17 mouse cellular contexts compared by ENCODE assay signal in the genomic region with DNA sequence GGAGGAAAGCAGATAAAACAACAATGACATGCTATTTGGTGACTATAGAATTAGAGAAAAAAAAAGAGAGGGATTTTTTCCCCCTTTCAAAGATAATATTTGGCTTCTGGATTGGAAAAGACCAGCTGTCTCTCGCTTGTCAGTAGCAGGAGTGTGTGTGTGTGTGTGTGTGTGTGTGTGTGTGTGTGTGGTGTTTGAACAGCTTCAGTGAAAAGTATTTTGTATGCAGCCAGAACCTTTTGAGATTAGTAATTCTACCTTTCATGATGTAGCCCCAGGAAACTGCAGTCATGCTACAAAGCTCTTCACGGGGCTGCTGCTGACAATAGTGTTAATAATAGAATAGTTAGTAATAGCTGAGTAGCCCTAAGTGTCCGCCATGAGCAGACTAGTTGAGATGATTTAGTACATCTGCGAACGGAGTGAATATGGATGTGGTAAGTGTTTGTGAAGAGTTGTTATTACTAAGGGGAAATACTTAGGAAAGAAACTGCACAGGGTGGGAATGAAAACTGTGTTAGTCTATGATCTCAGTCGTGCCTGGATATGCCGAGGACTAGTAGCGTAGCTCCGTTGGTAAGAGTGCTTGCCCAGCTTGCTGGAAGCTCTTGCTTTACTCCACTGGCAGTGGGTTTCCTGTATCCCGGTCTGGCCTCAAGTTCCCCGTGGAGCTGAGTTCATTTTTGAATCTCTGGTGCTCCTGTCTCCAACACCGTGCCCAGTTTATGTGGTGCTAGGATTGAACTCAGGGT. TPM values are rescaled to one million over a fixed set of nuclear protein-coding genes. Genes with fewer than 3 reads are reported as not detected.
DNase-seq lines count a peak whose midpoint lies in the region; ATAC-seq and TF ChIP-seq lines count a peak whose summit lies in the region.
"Had no signal": no experiment of that assay in that cellular context is flagged by ENCODE, and none has a peak within 500 bp of the region (broad histone marks: within the 10 kb centered on the region; RNA-seq: fewer than 3 reads in every experiment).

No protein-coding gene starts in this region.

- DNase-seq in lung, adult 2 months: no peak
- DNase-seq in embryonic facial prominence, embryonic 14.5 days (ENCODE audit: low spot score): peak; percentile 37
- DNase-seq in kidney, postnatal 25 days: no peak
- no peak for DNase-seq in gastrocnemius, adult 8-10 months (ENCODE audit: low spot score in 2 of 2)
- no peak for DNase-seq in gastrocnemius, adult 2 months
- DNase-seq: adrenal gland, postnatal 25 days; heart, adult 18-20 months; heart, postnatal 14 days; kidney, adult 11 months; right cerebral cortex, postnatal 14 days; thymus, postnatal 14 days had no signal

- WGBS in lung, embryonic 16.5 days: 12% methylated on average over 12 of the region's 12 CpGs
- 42% methylated on average over 12 of the region's 12 CpGs for WGBS in lung, adult 2 months
- 32% methylated on average over 12 of the region's 12 CpGs for WGBS in embryonic facial prominence, embryonic 14.5 days
- WGBS in hindbrain, embryonic 12.5 days: 34% methylated on average over 12 of the region's 12 CpGs
- 12% methylated on average over 12 of the region's 12 CpGs for WGBS in midbrain, embryonic 13.5 days

- peak overlapping the region; percentile 15; the same call in 1 of the 2 replicates for H3K4me2 ChIP-seq in lung, embryonic 16.5 days (ENCODE audit: low read depth, low read length)
- peak overlapping the region; percentile 8; the same call in 1 of the 2 replicates for H3K4me2 ChIP-seq in embryonic facial prominence, embryonic 14.5 days (ENCODE audit: low read depth, low read length)
- H3K4me2 ChIP-seq in hindbrain, embryonic 12.5 days (replicated peaks): 0 out of 2 replicates have a peak overlapping the region, but pooled peaks have one; percentile 72
- H3K4me2 ChIP-seq in midbrain, embryonic 13.5 days (replicated peaks): peak overlapping the region; percentile 21
- H3K4me2 ChIP-seq: limb, embryonic 12.5 days; liver, embryonic 15.5 days had no signal

- no peak for ATAC-seq in lung, embryonic 16.5 days (ENCODE audit: low read depth)
- ATAC-seq in embryonic facial prominence, embryonic 14.5 days (ENCODE audit: low read depth): no peak
- no peak for ATAC-seq in hindbrain, embryonic 12.5 days (ENCODE audit: low FRiP score)
- ATAC-seq in midbrain, embryonic 13.5 days: no peak

- intact Hi-C loops in gastrocnemius, adult 2 months (cut with DNase I): loop anchor here (10.0 kb wide), 1 partner anchor 220 kb away; no protein-coding TSS in a partner anchor

- H3K9me3 ChIP-seq in lung, embryonic 16.5 days (ENCODE audit: control insufficient read depth, low read length): no peaks in the 10 kb centered on the region
- H3K9me3 ChIP-seq in embryonic facial prominence, embryonic 14.5 days (ENCODE audit: control insufficient read depth, low read length): no peaks in the 10 kb centered on the region
- H3K9me3 ChIP-seq in hindbrain, embryonic 12.5 days (replicated peaks): no peaks in the 10 kb centered on the region
- no peaks in the 10 kb centered on the region for H3K9me3 ChIP-seq in midbrain, embryonic 13.5 days
- H3K9me3 ChIP-seq: limb, embryonic 12.5 days; liver, embryonic 15.5 days had no signal

- TF ChIP-seq CTCF in lung, adult 2 months (IDR thresholded peaks at IDR 0.05; ENCODE audit: insufficient read depth, low read length): no peak
- TF ChIP-seq CTCF in gastrocnemius, adult 2 months (IDR thresholded peaks at IDR 0.05): no peak

- H3K4me1 ChIP-seq in lung, embryonic 16.5 days (replicated peaks; ENCODE audit: control insufficient read depth, insufficient read depth, low read length): peaks cover 21% of the 10 kb centered on the region
- H3K4me1 ChIP-seq in lung, adult 2 months (ENCODE audit: control insufficient read depth, insufficient read depth, low read length): peaks cover 8% of the 10 kb centered on the region
- H3K4me1 ChIP-seq in embryonic facial prominence, embryonic 14.5 days (ENCODE audit: control insufficient read depth, insufficient read depth, low read length): peaks cover 21% of the 10 kb centered on the region
- peaks cover 47% of the 10 kb centered on the region for H3K4me1 ChIP-seq in hindbrain, embryonic 12.5 days
- H3K4me1 ChIP-seq in midbrain, embryonic 13.5 days (replicated peaks): peaks cover 55% of the 10 kb centered on the region

- no peaks in the 10 kb centered on the region; the same call in 1 of the 2 replicates for H3K36me3 ChIP-seq in lung, embryonic 16.5 days (ENCODE audit: control insufficient read depth, insufficient read depth, low read length)
- no peaks in the 10 kb centered on the region for H3K36me3 ChIP-seq in embryonic facial prominence, embryonic 14.5 days (ENCODE audit: control insufficient read depth, insufficient read depth, low read length)
- H3K36me3 ChIP-seq in hindbrain, embryonic 12.5 days: no peaks in the 10 kb centered on the region
- peaks cover under 1% of the 10 kb centered on the region; the same call in 1 of the 2 replicates for H3K36me3 ChIP-seq in midbrain, embryonic 13.5 days
- H3K36me3 ChIP-seq: limb, embryonic 12.5 days; liver, embryonic 15.5 days had no signal

- H3K27ac ChIP-seq in lung, embryonic 16.5 days (ENCODE audit: low read length): peak overlapping the region; percentile 41
- no peak overlapping the region for H3K27ac ChIP-seq in embryonic facial prominence, embryonic 14.5 days (replicated peaks; ENCODE audit: low read depth, low read length)
- no peak overlapping the region for H3K27ac ChIP-seq in hindbrain, embryonic 12.5 days
- peak overlapping the region; percentile 64 for H3K27ac ChIP-seq in midbrain, embryonic 13.5 days
- no peak overlapping the region for H3K27ac ChIP-seq in gastrocnemius, adult 2 months
- H3K27ac ChIP-seq: left cerebral cortex, adult 2 months; limb, embryonic 12.5 days; liver, embryonic 15.5 days had no signal

- no peaks in the 10 kb centered on the region for H3K27me3 ChIP-seq in lung, embryonic 16.5 days (ENCODE audit: control insufficient read depth, insufficient read depth, low read depth, low read length)
- peaks cover 31% of the 10 kb centered on the region for H3K27me3 ChIP-seq in embryonic facial prominence, embryonic 14.5 days (replicated peaks; ENCODE audit: control insufficient read depth, insufficient read depth, low read length)
- no peaks in the 10 kb centered on the region for H3K27me3 ChIP-seq in hindbrain, embryonic 12.5 days
- no peaks in the 10 kb centered on the region; the same call in 1 of the 2 replicates for H3K27me3 ChIP-seq in midbrain, embryonic 13.5 days

- no peak for TF ChIP-seq POLR2A in lung, adult 2 months (IDR thresholded peaks at IDR 0.05; ENCODE audit: borderline replicate concordance, extremely low read depth, low read depth, low read length)

- H3K4me3 ChIP-seq in lung, embryonic 16.5 days (ENCODE audit: low read length): no peak overlapping the region
- H3K4me3 ChIP-seq in lung, adult 2 months (replicated peaks; ENCODE audit: extremely low read depth, low read depth, low read length): no peak overlapping the region
- H3K4me3 ChIP-seq in embryonic facial prominence, embryonic 14.5 days (ENCODE audit: low read depth, low read length): no peak overlapping the region
- H3K4me3 ChIP-seq in hindbrain, embryonic 12.5 days: no peak overlapping the region
- no peak overlapping the region for H3K4me3 ChIP-seq in midbrain, embryonic 13.5 days (replicated peaks)
- no peak overlapping the region for H3K4me3 ChIP-seq in gastrocnemius, adult 2 months
- H3K4me3 ChIP-seq: left cerebral cortex, adult 2 months; limb, embryonic 12.5 days; liver, embryonic 15.5 days had no signal

- no peak overlapping the region for H3K9ac ChIP-seq in lung, embryonic 16.5 days (ENCODE audit: low read length)
- no peak overlapping the region for H3K9ac ChIP-seq in embryonic facial prominence, embryonic 14.5 days (ENCODE audit: low read depth, low read length)
- no peak overlapping the region for H3K9ac ChIP-seq in hindbrain, embryonic 12.5 days
- H3K9ac ChIP-seq in midbrain, embryonic 13.5 days (replicated peaks): 0 out of 2 replicates have a peak overlapping the region, but pooled peaks have one; percentile 10
- H3K9ac ChIP-seq: limb, embryonic 12.5 days; liver, embryonic 15.5 days had no signal

RNA-seq across cellular contexts. Expression of gene Cxcr4, which starts 2.4 kb away (rescaled TPM):
- 9.0 and 9.1 TPM in 2 replicates for polyA plus RNA-seq in lung, embryonic 16.5 days (2015; fragmentation: Nextera tagmentation; extraction: Ambion mirVana)
- polyA plus RNA-seq in lung, adult 2 months (2012; rRNA removed): 163 and 178 TPM in 2 replicates
- 6.7 and 7.1 TPM in 2 replicates for polyA plus RNA-seq in embryonic facial prominence, embryonic 14.5 days (2014; fragmentation: Nextera tagmentation; extraction: Ambion mirVana)
- polyA plus RNA-seq in hindbrain, embryonic 12.5 days (2016; fragmentation: Nextera tagmentation; extraction: Ambion mirVana): 17.8 and 18.2 TPM in 2 replicates
- 13.6 and 15.4 TPM in 2 replicates for polyA plus RNA-seq in midbrain, embryonic 13.5 days (2015; fragmentation: Nextera tagmentation; extraction: Ambion mirVana)
- 1 to 10 TPM in 3 of 4 experiments, under 1 TPM in 1; 0.89 to 2.1 (median 1.7) TPM for total RNA-seq in gastrocnemius, adult 8-10 months (2022)
- total RNA-seq in gastrocnemius, adult 2 months (2021): 1 to 10 TPM; 1.1 to 1.9 TPM

Comparison
In these comparisons a context has a peak if more than half of its experiments do, and no peak if none do; other contexts are left out.
1. H3K27ac ChIP-seq: peak in lung, embryonic 16.5 days (single experiment) and midbrain, embryonic 13.5 days (single experiment); none in embryonic facial prominence, embryonic 14.5 days (single experiment), hindbrain, embryonic 12.5 days (single experiment) and gastrocnemius, adult 2 months (single experiment).
2. H3K4me2 ChIP-seq: peak in every context shown above with its lines; median percentile 72 in hindbrain, embryonic 12.5 days; 21 in midbrain, embryonic 13.5 days; 15 in lung, embryonic 16.5 days; 8 in embryonic facial prominence, embryonic 14.5 days.